Mouse (Mus musculus): ENCODE data around the gene Hs1bp3. TPM values are rescaled to one million over a fixed set of nuclear protein-coding genes. Genes with fewer than 3 reads are reported as not detected.

The Hs1bp3 gene
- polyA plus RNA-seq, 1 experiment from 2014 or later: 9.6 TPM

GRCm38 (mm10) chr12:8373741-8374140 lies 60.5 kb downstream of the Hs1bp3 start:
- Histone ChIP-seq H3K27ac (replicated peaks; ENCODE audit: low read depth, low read length) (no peak overlapping the region), H3K4me3 (ENCODE audit: low read depth, low read length) (no peak overlapping the region), H3K9ac (replicated peaks; ENCODE audit: low read length) (no peak overlapping the region), H3K27me3 (ENCODE audit: control insufficient read depth, insufficient read depth, low read length) (no peaks in the 10 kb centered on the region), H3K9me3 (replicated peaks; ENCODE audit: control insufficient read depth, low read length) (no peaks in the 10 kb centered on the region), H3K36me3 (replicated peaks; ENCODE audit: control insufficient read depth, insufficient read depth, low read depth, low read length) (no peaks in the 10 kb centered on the region), H3K4me2 (ENCODE audit: low read depth, low read length) (no peak overlapping the region), H3K4me1 (ENCODE audit: control insufficient read depth, insufficient read depth, low read length) (no peaks in the 10 kb centered on the region)
- DNase-seq (ENCODE audit: low spot score) (no peak), ATAC-seq (replicated peaks; ENCODE audit: insufficient number of reproducible peaks, low FRiP score, low TSS enrichment, low read depth) (no peak)
- 75% methylated on average over 5 of the region's 5 CpGs for WGBS

- Histone ChIP-seq H3K36me3 (replicated peaks; ENCODE audit: control insufficient read depth, insufficient read depth, low read depth, low read length) (no peaks in the 10 kb centered on the region), H3K9me3 (replicated peaks; ENCODE audit: control insufficient read depth, low read length) (no peaks in the 10 kb centered on the region), H3K4me2 (ENCODE audit: low read depth, low read length) (no peak overlapping the region), H3K27me3 (ENCODE audit: control insufficient read depth, insufficient read depth, low read length) (no peaks in the 10 kb centered on the region), H3K27ac (replicated peaks; ENCODE audit: low read depth, low read length) (no peak overlapping the region), H3K4me3 (ENCODE audit: low read depth, low read length) (no peak overlapping the region), H3K9ac (replicated peaks; ENCODE audit: low read length) (no peak overlapping the region), H3K4me1 (ENCODE audit: control insufficient read depth, insufficient read depth, low read length) (no peaks in the 10 kb centered on the region)
- whole genome bisulfite sequencing: 67% methylated on average over 1 of the region's 1 CpGs
- no peak for DNase-seq (ENCODE audit: low spot score)
- ATAC-seq (replicated peaks; ENCODE audit: insufficient number of reproducible peaks, low FRiP score, low TSS enrichment, low read depth): no peak
Observed at GRCm38 (mm10) chr12:8377169-8377568, 63.9 kb downstream of the Hs1bp3 start.

GRCm38 (mm10) chr12:8377955-8378620 lies 64.9 kb downstream of the Hs1bp3 start:
- Histone ChIP-seq H3K9me3 (replicated peaks; ENCODE audit: control insufficient read depth, low read length) (no peaks in the 10 kb centered on the region), H3K27me3 (ENCODE audit: control insufficient read depth, insufficient read depth, low read length) (no peaks in the 10 kb centered on the region), H3K9ac (replicated peaks; ENCODE audit: low read length) (no peak overlapping the region), H3K4me2 (ENCODE audit: low read depth, low read length) (no peak overlapping the region), H3K4me3 (ENCODE audit: low read depth, low read length) (no peak overlapping the region), H3K27ac (replicated peaks; ENCODE audit: low read depth, low read length) (no peak overlapping the region), H3K4me1 (ENCODE audit: control insufficient read depth, insufficient read depth, low read length) (no peaks in the 10 kb centered on the region), H3K36me3 (replicated peaks; ENCODE audit: control insufficient read depth, insufficient read depth, low read depth, low read length) (no peaks in the 10 kb centered on the region)
- DNase-seq (ENCODE audit: low spot score): peak; percentile 72
- no peak for ATAC-seq (replicated peaks; ENCODE audit: insufficient number of reproducible peaks, low FRiP score, low TSS enrichment, low read depth)
- 29% methylated on average over 9 of the region's 9 CpGs for WGBS

- Histone ChIP-seq H3K4me1 (ENCODE audit: control insufficient read depth, insufficient read depth, low read length) (no peaks in the 10 kb centered on the region), H3K27ac (replicated peaks; ENCODE audit: low read depth, low read length) (no peak overlapping the region), H3K36me3 (replicated peaks; ENCODE audit: control insufficient read depth, insufficient read depth, low read depth, low read length) (no peaks in the 10 kb centered on the region), H3K27me3 (ENCODE audit: control insufficient read depth, insufficient read depth, low read length) (no peaks in the 10 kb centered on the region), H3K4me3 (ENCODE audit: low read depth, low read length) (no peak overlapping the region), H3K9me3 (replicated peaks; ENCODE audit: control insufficient read depth, low read length) (no peaks in the 10 kb centered on the region), H3K9ac (replicated peaks; ENCODE audit: low read length) (no peak overlapping the region), H3K4me2 (ENCODE audit: low read depth, low read length) (no peak overlapping the region)
- WGBS: 61% methylated on average over 8 of the region's 8 CpGs
- ATAC-seq (replicated peaks; ENCODE audit: insufficient number of reproducible peaks, low FRiP score, low TSS enrichment, low read depth) (no peak), DNase-seq (ENCODE audit: low spot score) (no peak)
Observed at GRCm38 (mm10) chr12:8379795-8380521, 66.7 kb downstream of the Hs1bp3 start.

DNA sequence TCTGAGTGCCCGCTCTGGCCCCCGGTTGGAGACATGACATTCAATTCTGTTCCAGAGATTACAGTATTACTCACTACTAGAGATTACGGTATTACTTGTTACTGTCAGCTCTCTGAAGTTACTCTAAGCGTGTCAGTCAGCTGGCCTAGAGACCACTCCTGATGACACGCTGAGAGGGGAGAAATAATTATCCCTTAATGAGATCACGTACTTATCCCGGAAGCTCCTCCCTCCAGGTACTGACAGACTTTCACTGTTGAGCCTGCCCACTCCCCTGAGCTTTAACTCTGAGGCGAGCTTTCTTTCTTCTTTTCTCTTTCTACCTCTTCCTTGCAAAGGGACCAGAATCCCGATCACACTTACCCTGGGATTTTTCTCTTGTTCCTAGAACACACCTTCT lies 67.7 kb downstream of the Hs1bp3 start:
- Histone ChIP-seq H3K27ac (replicated peaks; ENCODE audit: low read depth, low read length) (no peak overlapping the region), H3K9ac (replicated peaks; ENCODE audit: low read length) (no peak overlapping the region), H3K4me1 (ENCODE audit: control insufficient read depth, insufficient read depth, low read length) (no peaks in the 10 kb centered on the region), H3K4me2 (ENCODE audit: low read depth, low read length) (no peak overlapping the region), H3K36me3 (replicated peaks; ENCODE audit: control insufficient read depth, insufficient read depth, low read depth, low read length) (no peaks in the 10 kb centered on the region), H3K9me3 (replicated peaks; ENCODE audit: control insufficient read depth, low read length) (no peaks in the 10 kb centered on the region), H3K27me3 (ENCODE audit: control insufficient read depth, insufficient read depth, low read length) (no peaks in the 10 kb centered on the region), H3K4me3 (ENCODE audit: low read depth, low read length) (no peak overlapping the region)
- ATAC-seq (replicated peaks; ENCODE audit: insufficient number of reproducible peaks, low FRiP score, low TSS enrichment, low read depth) (no peak), DNase-seq (ENCODE audit: low spot score) (no peak)
- 56% methylated on average over 9 of the region's 9 CpGs for WGBS

DNA sequence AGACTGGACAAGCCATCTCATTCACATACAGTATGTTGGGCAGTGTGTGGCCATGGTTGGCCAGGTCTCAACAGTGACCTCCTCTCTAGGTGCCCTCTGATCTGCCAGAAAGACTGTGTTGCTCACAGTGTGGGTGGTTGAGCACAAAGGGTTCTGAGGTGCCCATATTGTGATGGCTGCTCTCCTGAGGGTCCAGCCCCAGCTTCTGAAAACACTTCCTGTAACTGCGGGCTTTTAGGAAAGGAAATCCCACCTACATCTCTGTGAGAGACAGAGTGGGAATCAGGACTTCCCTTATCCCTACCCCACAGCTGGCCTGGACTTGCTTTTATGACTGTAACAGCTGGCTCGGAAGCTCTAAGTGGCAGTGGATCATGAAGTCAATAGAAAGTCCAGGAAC lies 68.7 kb downstream of the Hs1bp3 start:
- Histone ChIP-seq H3K4me3 (ENCODE audit: low read depth, low read length) (no peak overlapping the region), H3K27ac (replicated peaks; ENCODE audit: low read depth, low read length) (no peak overlapping the region), H3K4me1 (ENCODE audit: control insufficient read depth, insufficient read depth, low read length) (no peaks in the 10 kb centered on the region), H3K27me3 (ENCODE audit: control insufficient read depth, insufficient read depth, low read length) (no peaks in the 10 kb centered on the region), H3K9ac (replicated peaks; ENCODE audit: low read length) (no peak overlapping the region), H3K4me2 (ENCODE audit: low read depth, low read length) (no peak overlapping the region), H3K36me3 (replicated peaks; ENCODE audit: control insufficient read depth, insufficient read depth, low read depth, low read length) (no peaks in the 10 kb centered on the region), H3K9me3 (replicated peaks; ENCODE audit: control insufficient read depth, low read length) (no peaks in the 10 kb centered on the region)
- 90% methylated on average over 2 of the region's 2 CpGs for WGBS
- no peak for DNase-seq (ENCODE audit: low spot score)
- ATAC-seq (replicated peaks; ENCODE audit: insufficient number of reproducible peaks, low FRiP score, low TSS enrichment, low read depth): no peak

GRCm38 (mm10) chr12:8383822-8384221 lies 70.6 kb downstream of the Hs1bp3 start:
- no peaks in the 10 kb centered on the region for H3K27me3 ChIP-seq (ENCODE audit: control insufficient read depth, insufficient read depth, low read length)
- H3K27ac ChIP-seq (replicated peaks; ENCODE audit: low read depth, low read length): no peak overlapping the region
- no peaks in the 10 kb centered on the region for H3K36me3 ChIP-seq (replicated peaks; ENCODE audit: control insufficient read depth, insufficient read depth, low read depth, low read length)
- ATAC-seq (replicated peaks; ENCODE audit: insufficient number of reproducible peaks, low FRiP score, low TSS enrichment, low read depth) (no peak), DNase-seq (ENCODE audit: low spot score) (no peak)
- no peak overlapping the region for H3K9ac ChIP-seq (replicated peaks; ENCODE audit: low read length)
- no peak overlapping the region for H3K4me3 ChIP-seq (ENCODE audit: low read depth, low read length)
- WGBS: 84% methylated on average over 6 of the region's 6 CpGs
- no peaks in the 10 kb centered on the region for H3K4me1 ChIP-seq (ENCODE audit: control insufficient read depth, insufficient read depth, low read length)
- H3K4me2 ChIP-seq (ENCODE audit: low read depth, low read length): no peak overlapping the region
- H3K9me3 ChIP-seq (replicated peaks; ENCODE audit: control insufficient read depth, low read length): no peaks in the 10 kb centered on the region

GRCm38 (mm10) chr12:8386451-8387011 lies 73.3 kb downstream of the Hs1bp3 start:
- DNase-seq (ENCODE audit: low spot score): peak; percentile 48
- no peaks in the 10 kb centered on the region for H3K9me3 ChIP-seq (replicated peaks; ENCODE audit: control insufficient read depth, low read length)
- no peak overlapping the region for H3K4me3 ChIP-seq (ENCODE audit: low read depth, low read length)
- H3K9ac ChIP-seq (replicated peaks; ENCODE audit: low read length): no peak overlapping the region
- H3K4me2 ChIP-seq (ENCODE audit: low read depth, low read length): no peak overlapping the region
- peak; percentile 80 for ATAC-seq (replicated peaks; ENCODE audit: insufficient number of reproducible peaks, low FRiP score, low TSS enrichment, low read depth)
- H3K27ac ChIP-seq (replicated peaks; ENCODE audit: low read depth, low read length): peak overlapping the region; percentile 35
- H3K36me3 ChIP-seq (replicated peaks; ENCODE audit: control insufficient read depth, insufficient read depth, low read depth, low read length): no peaks in the 10 kb centered on the region
- H3K27me3 ChIP-seq (ENCODE audit: control insufficient read depth, insufficient read depth, low read length): no peaks in the 10 kb centered on the region
- WGBS: 31% methylated on average over 6 of the region's 6 CpGs
- H3K4me1 ChIP-seq (ENCODE audit: control insufficient read depth, insufficient read depth, low read length): no peaks in the 10 kb centered on the region

All from embryonic facial prominence, embryonic 11.5 days (tissue).